In genomic region chr12:80365345-80365744, GRCm38 (mm10) we compare ENCODE assay signal across 10 mouse cellular contexts.
DNase-seq lines count a peak whose midpoint lies in the region; ATAC-seq and TF ChIP-seq lines count a peak whose summit lies in the region.
"Had no signal": no experiment of that assay in that cellular context is flagged by ENCODE, and none has a peak within 500 bp of the region (broad histone marks: within the 10 kb centered on the region; RNA-seq: fewer than 3 reads in every experiment).

No protein-coding gene starts in this region.

- no peak overlapping the region for H3K4me3 ChIP-seq in hindbrain, embryonic 14.5 days (replicated peaks; ENCODE audit: low read length)
- no peak overlapping the region for H3K4me3 ChIP-seq in hindbrain, embryonic 10.5 days
- no peak overlapping the region for H3K4me3 ChIP-seq in thymus, adult 2 months (ENCODE audit: control insufficient read depth, insufficient read depth, low read length)
- no peak overlapping the region for H3K4me3 ChIP-seq in intestine, embryonic 14.5 days (ENCODE audit: low read depth, low read length)
- H3K4me3 ChIP-seq in stomach, embryonic 15.5 days (replicated peaks) = no peak overlapping the region
- H3K4me3 ChIP-seq: erythroblast, embryonic 14.5 days had no signal

- TF ChIP-seq CTCF in thymus, adult 2 months (IDR thresholded peaks at IDR 0.05; ENCODE audit: borderline replicate concordance, control insufficient read depth, extremely low read depth, insufficient read depth, low read length, poor library complexity) = no peak

- no peak overlapping the region for H3K4me2 ChIP-seq in hindbrain, embryonic 14.5 days (replicated peaks)
- no peak overlapping the region for H3K4me2 ChIP-seq in intestine, embryonic 14.5 days (ENCODE audit: low read length)
- H3K4me2 ChIP-seq in stomach, embryonic 15.5 days = peak overlapping the region; percentile 5; the same call in 1 of the 2 replicates

- H3K36me3 ChIP-seq in hindbrain, embryonic 14.5 days (replicated peaks; ENCODE audit: control insufficient read depth, insufficient read depth) = peaks cover 25% of the 10 kb centered on the region
- peaks cover 41% of the 10 kb centered on the region for H3K36me3 ChIP-seq in hindbrain, embryonic 10.5 days
- H3K36me3 ChIP-seq in thymus, adult 2 months (ENCODE audit: control insufficient read depth, insufficient read depth, low read length) = peaks cover 22% of the 10 kb centered on the region
- peaks cover 25% of the 10 kb centered on the region for H3K36me3 ChIP-seq in intestine, embryonic 14.5 days (ENCODE audit: control insufficient read depth, insufficient read depth, low read length)
- H3K36me3 ChIP-seq in stomach, embryonic 15.5 days = 0 out of 2 replicates have a peak, but pooled peaks cover 9% of the 10 kb centered on the region

- no peak for TF ChIP-seq POLR2A in thymus, adult 2 months (IDR thresholded peaks at IDR 0.05; ENCODE audit: control insufficient read depth, extremely low read depth, insufficient read depth, low read length, poor library complexity)

- no peaks in the 10 kb centered on the region for H3K9me3 ChIP-seq in hindbrain, embryonic 14.5 days (ENCODE audit: control insufficient read depth, low read length)
- no peaks in the 10 kb centered on the region for H3K9me3 ChIP-seq in hindbrain, embryonic 10.5 days
- H3K9me3 ChIP-seq in intestine, embryonic 14.5 days (ENCODE audit: control insufficient read depth, low read length) = no peaks in the 10 kb centered on the region
- no peaks in the 10 kb centered on the region for H3K9me3 ChIP-seq in stomach, embryonic 15.5 days

- no peak for ATAC-seq in hindbrain, embryonic 14.5 days (ENCODE audit: low FRiP score)
- ATAC-seq in intestine, embryonic 14.5 days (replicated peaks; ENCODE audit: low FRiP score, low TSS enrichment, low read depth) = no peak
- ATAC-seq in stomach, embryonic 15.5 days (ENCODE audit: insufficient read depth, low FRiP score, low read depth) = no peak
- no peak for ATAC-seq in megakaryocyte-erythroid progenitor cell, adult 5-6 weeks (replicated peaks; ENCODE audit: low FRiP score, low TSS enrichment, poor library complexity, severe bottlenecking)

- DNase-seq in hindbrain, embryonic 14.5 days (ENCODE audit: low spot score) = no peak
- DNase-seq in hindbrain, embryonic 10.5 days (ENCODE audit: low spot score) = no peak
- no peak for DNase-seq in thymus, adult 2 months
- DNase-seq in thymus, postnatal 25 days = no peak
- DNase-seq in intestine, embryonic 14.5 days (ENCODE audit: low spot score) = no peak
- no peak for DNase-seq in lung, postnatal 25 days (ENCODE audit: low spot score)
- DNase-seq: lung, adult 18-20 months had no signal

- H3K27me3 ChIP-seq in hindbrain, embryonic 14.5 days (ENCODE audit: control insufficient read depth, insufficient read depth, low read length) = no peaks in the 10 kb centered on the region
- no peaks in the 10 kb centered on the region for H3K27me3 ChIP-seq in hindbrain, embryonic 10.5 days (ENCODE audit: insufficient read depth, poor library complexity, severe bottlenecking)
- no peaks in the 10 kb centered on the region for H3K27me3 ChIP-seq in thymus, adult 2 months (ENCODE audit: control insufficient read depth, insufficient read depth, low read length)
- no peaks in the 10 kb centered on the region for H3K27me3 ChIP-seq in intestine, embryonic 14.5 days (replicated peaks; ENCODE audit: control insufficient read depth, insufficient read depth, low read length)
- H3K27me3 ChIP-seq in stomach, embryonic 15.5 days (replicated peaks) = no peaks in the 10 kb centered on the region

- H3K9ac ChIP-seq in hindbrain, embryonic 14.5 days = no peak overlapping the region
- 0 out of 2 replicates have a peak overlapping the region, but pooled peaks have one; percentile 15 for H3K9ac ChIP-seq in intestine, embryonic 14.5 days (ENCODE audit: low read length)
- no peak overlapping the region for H3K9ac ChIP-seq in stomach, embryonic 15.5 days

- peaks cover 14% of the 10 kb centered on the region; the same call in 1 of the 2 replicates for H3K4me1 ChIP-seq in hindbrain, embryonic 14.5 days (replicated peaks; ENCODE audit: control insufficient read depth, insufficient read depth, low read length)
- no peaks in the 10 kb centered on the region; the same call in 1 of the 2 replicates for H3K4me1 ChIP-seq in hindbrain, embryonic 10.5 days (replicated peaks)
- H3K4me1 ChIP-seq in thymus, adult 2 months (replicated peaks; ENCODE audit: control insufficient read depth, insufficient read depth, low read length) = peaks cover 6% of the 10 kb centered on the region
- peaks cover 17% of the 10 kb centered on the region for H3K4me1 ChIP-seq in intestine, embryonic 14.5 days (replicated peaks; ENCODE audit: control insufficient read depth, insufficient read depth, low read length)
- peaks cover 15% of the 10 kb centered on the region for H3K4me1 ChIP-seq in stomach, embryonic 15.5 days

- WGBS in hindbrain, embryonic 14.5 days = 86% methylated on average over 3 of the region's 3 CpGs
- 88% methylated on average over 3 of the region's 3 CpGs for WGBS in hindbrain, embryonic 10.5 days
- 97% methylated on average over 3 of the region's 3 CpGs for WGBS in thymus, adult 2 months
- WGBS in intestine, embryonic 14.5 days = 82% methylated on average over 3 of the region's 3 CpGs
- 82% methylated on average over 3 of the region's 3 CpGs for whole genome bisulfite sequencing in stomach, embryonic 15.5 days

- peak overlapping the region; percentile 33; the same call in 1 of the 2 replicates for H3K27ac ChIP-seq in hindbrain, embryonic 14.5 days
- H3K27ac ChIP-seq in hindbrain, embryonic 10.5 days = no peak overlapping the region
- H3K27ac ChIP-seq in thymus, adult 2 months (ENCODE audit: control insufficient read depth, insufficient read depth, low read length) = peak overlapping the region; percentile 29; the same call in 1 of the 2 replicates
- H3K27ac ChIP-seq in intestine, embryonic 14.5 days (ENCODE audit: low read depth) = peak overlapping the region; percentile 66
- H3K27ac ChIP-seq in stomach, embryonic 15.5 days = peak overlapping the region; percentile 84
